Mouse (Mus musculus) ES-E14 (cell line): Measurements from ENCODE around the gene Itih5. TPM values are rescaled to one million over a fixed set of nuclear protein-coding genes. Genes with fewer than 3 reads are reported as not detected.

Experiments used
- DNase-seq: peaks from one replicate; pipeline ENCODE4 v3.0.0-alpha.2; 2013; ENCODE audit warnings: low read depth, low spot score
- H3K27ac ChIP-seq: 2 replicates; pipeline ENCODE4 v1.5.1; 2012; ENCODE audit warnings: low read depth, mild to moderate bottlenecking, low read length, moderate library complexity, mixed read lengths; ENCODE audit not compliant: poor library complexity, insufficient read depth, severe bottlenecking
- H3K36me3 ChIP-seq: 2 replicates; pipeline ENCODE4 v1.6.1; 2012; ENCODE audit warnings: mild to moderate bottlenecking, low read length, moderate library complexity, mixed read lengths; ENCODE audit not compliant: control insufficient read depth, poor library complexity, insufficient read depth, severe bottlenecking
- H3K4me1 ChIP-seq, 2 experiments: fragments of 150-350 bp in 1 of 2; sonication (generic) in 1 of 2; 2 replicates each; pipeline ENCODE4 v1.6.1; 2012; ENCODE audit warnings: low read length in 2 of 2, mild to moderate bottlenecking in 1 of 2, mixed read lengths in 1 of 2; ENCODE audit not compliant: control insufficient read depth in 2 of 2, insufficient read depth in 2 of 2, poor library complexity in 1 of 2
- H3K4me3 ChIP-seq, 2 experiments: fragments of 150-350 bp in 1 of 2; sonication (generic) in 1 of 2; 2 replicates each; pipeline ENCODE4 v1.5.1; 2012; ENCODE audit warnings: low read length in 2 of 2, low read depth in 1 of 2, mild to moderate bottlenecking in 1 of 2, mixed read lengths in 1 of 2; ENCODE audit not compliant: insufficient read depth in 1 of 2, poor library complexity in 1 of 2, severe bottlenecking in 1 of 2
- H3K9ac ChIP-seq: 2 replicates; pipeline ENCODE4 v1.6.1; 2012; ENCODE audit warnings: low read depth, mild to moderate bottlenecking, low read length, mixed read lengths; ENCODE audit not compliant: poor library complexity, insufficient read depth, severe bottlenecking
- H3K9me3 ChIP-seq: fragments of 150-350 bp; sonication (generic); 2 replicates; pipeline ENCODE4 v1.6.1; 2012; ENCODE audit warnings: low read depth, mild to moderate bottlenecking, low read length; ENCODE audit not compliant: control insufficient read depth, insufficient read depth
- CHD2 ChIP-seq: IDR thresholded peaks from 2 replicates; pipeline ENCODE4 v1.6.1; 2014; ENCODE audit warnings: mild to moderate bottlenecking, low read depth, low read length, inconsistent platforms
- HCFC1 ChIP-seq: IDR thresholded peaks from 2 replicates; pipeline ENCODE4 v1.6.1; 2012; ENCODE audit warnings: low read length, inconsistent platforms, borderline replicate concordance; ENCODE audit not compliant: insufficient read depth
- MAFK ChIP-seq: IDR thresholded peaks from 2 replicates; pipeline ENCODE4 v1.6.1; 2014; ENCODE audit warnings: mild to moderate bottlenecking, low read depth, low read length, inconsistent platforms; ENCODE audit not compliant: insufficient read depth
- ZC3H11A ChIP-seq: IDR thresholded peaks from 2 replicates; pipeline ENCODE4 v1.6.1; 2012; ENCODE audit warnings: low read depth, mild to moderate bottlenecking, inconsistent platforms, low read length, borderline replicate concordance
- ZNF384 ChIP-seq: IDR thresholded peaks from 2 replicates; pipeline ENCODE4 v1.6.1; 2012; ENCODE audit warnings: low read depth, low read length, inconsistent platforms
- in situ Hi-C, 2 experiments: fragments of 600-800 bp; cut with MboI; formaldehyde crosslinking; loops; one replicate each; pipeline ENCODE4 v1.15.1; 2025; ENCODE audit warnings: low sequenced_read_pairs in 2 of 2, inconsistent platforms in 1 of 2; ENCODE audit not compliant: unreplicated experiment in 2 of 2
- total RNA-seq: library from RNA; depleted of rRNA; stranded (reverse); fragments of 300-350 nt; gene quantifications from 2 replicates; pipeline ENCODE4 v1.2.3, GENCODE M21; 2012

Gene Itih5
- total RNA-seq, 1 experiment: 0.76 TPM

DNA sequence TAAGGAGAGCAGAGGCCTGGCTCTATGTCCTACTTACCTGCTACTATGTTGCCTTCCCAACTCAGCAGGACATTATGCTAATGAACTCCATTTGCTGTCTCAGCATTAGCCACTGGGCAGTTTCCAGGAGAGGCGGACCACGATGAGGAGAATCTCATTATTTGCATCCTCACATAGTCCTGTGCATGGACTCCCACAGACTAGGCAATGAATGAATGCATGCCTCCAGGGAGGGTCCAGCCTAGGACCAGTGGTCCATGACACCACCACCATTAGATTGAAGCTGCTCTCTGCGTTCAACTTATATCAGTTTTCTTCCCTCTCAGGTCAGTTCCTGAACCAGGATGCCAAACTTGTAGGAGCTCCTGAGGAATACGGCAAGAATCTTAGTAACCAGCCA is 97.6 kb downstream of the Itih5 start:
- no peaks in the 10 kb centered on the region for H3K36me3 ChIP-seq
- H3K9me3 ChIP-seq: no peaks in the 10 kb centered on the region
- H3K27ac ChIP-seq: no peak overlapping the region
- in situ Hi-C loops: no loop called here
- no peak overlapping the region for H3K9ac ChIP-seq
- H3K4me3 ChIP-seq: no peak overlapping the region
- H3K4me1 ChIP-seq: peaks cover 0 to 9% of the 10 kb centered on the region in 2 experiments; a peak in 2 of 4 replicates
- TF ChIP-seq MAFK (0 out of 2 replicates have a peak, but pooled peaks have one; percentile 48), CHD2 (no peak)
- DNase-seq: no peak

DNA sequence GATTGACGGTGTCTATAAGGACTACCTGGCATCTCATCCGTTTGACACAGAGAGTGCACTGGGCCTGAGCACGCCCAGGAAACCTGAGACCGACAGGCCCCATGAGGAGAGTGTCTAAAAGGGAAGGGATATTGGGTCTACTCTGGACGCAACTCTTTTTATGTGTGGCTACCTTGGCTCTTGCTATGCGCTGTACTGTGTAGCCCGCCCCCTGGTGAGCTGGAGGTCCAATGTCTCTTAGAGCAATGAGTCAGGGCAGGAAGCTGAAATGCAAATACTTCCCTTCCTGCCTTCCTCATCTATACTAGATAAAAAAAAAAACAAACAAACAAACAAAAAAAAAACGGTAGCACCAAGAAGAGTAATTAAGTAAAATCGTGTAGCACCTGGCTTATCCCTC is 98.1 kb downstream of the Itih5 start:
- Histone ChIP-seq H3K4me1 (peaks cover 0 to 9% of the 10 kb centered on the region in 2 experiments; a peak in 2 of 4 replicates), H3K9me3 (no peaks in the 10 kb centered on the region), H3K27ac (no peak overlapping the region), H3K4me3 (no peak overlapping the region), H3K36me3 (no peaks in the 10 kb centered on the region), H3K9ac (0 out of 2 replicates have a peak overlapping the region, but pooled peaks have one; percentile 17)
- TF ChIP-seq MAFK (no peak), ZNF384 (no peak), CHD2 (no peak), HCFC1 (no peak), ZC3H11A (no peak)
- in situ Hi-C loops: no loop called here
- no peak for DNase-seq

DNA sequence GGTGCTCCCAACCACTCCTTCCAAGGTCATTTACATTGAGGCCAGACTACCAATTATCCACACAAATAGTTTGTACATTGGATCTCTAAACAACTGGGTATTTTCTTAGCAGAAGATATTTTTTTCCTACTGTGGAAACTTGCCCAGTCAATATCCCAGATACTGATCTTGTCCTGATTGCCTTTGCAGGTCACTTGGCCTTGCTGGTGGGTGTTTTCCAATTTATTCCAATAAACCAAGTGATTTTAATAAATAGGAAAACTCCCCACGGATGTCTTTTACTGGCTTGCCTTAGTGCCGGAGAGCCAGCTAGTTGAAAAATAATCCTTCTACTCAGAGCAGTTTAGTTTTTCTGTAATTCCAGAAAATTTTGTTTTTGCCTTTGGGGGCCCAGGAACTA is 98.6 kb downstream of the Itih5 start:
- no peaks in the 10 kb centered on the region for H3K36me3 ChIP-seq
- H3K9ac ChIP-seq: no peak overlapping the region
- no peak overlapping the region for H3K4me3 ChIP-seq
- no peak for DNase-seq
- peaks cover 0 to 9% of the 10 kb centered on the region in 2 experiments; a peak in 2 of 4 replicates for H3K4me1 ChIP-seq
- in situ Hi-C loops: no loop called here
- TF ChIP-seq MAFK (no peak), CHD2 (no peak), ZNF384 (no peak), ZC3H11A (no peak), HCFC1 (no peak)
- H3K27ac ChIP-seq: no peak overlapping the region
- H3K9me3 ChIP-seq: no peaks in the 10 kb centered on the region

- no peak overlapping the region for H3K27ac ChIP-seq
- no peak for TF ChIP-seq HCFC1
- no peak for TF ChIP-seq ZNF384
- no peak for TF ChIP-seq CHD2
- TF ChIP-seq ZC3H11A: no peak
- no peak for TF ChIP-seq MAFK
- no peaks in the 10 kb centered on the region for H3K36me3 ChIP-seq
- H3K4me1 ChIP-seq: peaks cover 0 to 9% of the 10 kb centered on the region in 2 experiments; a peak in 2 of 4 replicates
- no peak overlapping the region for H3K4me3 ChIP-seq
- no peak overlapping the region for H3K9ac ChIP-seq
- H3K9me3 ChIP-seq: no peaks in the 10 kb centered on the region
- no peak for DNase-seq
- in situ Hi-C loops: no loop called here
Observed at GRCm38 (mm10) chr2:10253351-10253750, 100.0 kb downstream of the Itih5 start.

DNA sequence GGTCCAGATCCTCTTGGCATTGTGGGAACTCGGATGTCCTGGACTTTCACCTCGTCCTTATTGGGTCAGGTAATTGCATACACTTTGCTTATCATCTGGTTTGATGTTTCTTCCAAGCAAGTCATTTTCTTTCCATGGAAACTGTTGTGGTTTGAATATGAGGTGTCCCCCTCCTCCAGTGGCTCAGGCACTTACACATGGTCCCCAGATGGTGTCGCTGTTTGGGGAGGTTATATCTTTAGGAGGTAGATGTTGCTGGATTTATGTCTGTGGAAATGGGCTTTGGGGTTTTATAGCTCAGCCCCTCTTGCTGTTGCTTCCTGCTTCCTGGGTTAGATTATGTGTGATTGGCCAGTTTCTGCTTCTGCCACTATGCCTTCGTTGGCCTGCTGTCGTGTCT is 103.6 kb downstream of the Itih5 start:
- Histone ChIP-seq H3K36me3 (no peaks in the 10 kb centered on the region), H3K9me3 (no peaks in the 10 kb centered on the region), H3K9ac (no peak overlapping the region), H3K4me3 (no peak overlapping the region), H3K27ac (no peak overlapping the region), H3K4me1 (peaks cover 0 to under 1% of the 10 kb centered on the region in 2 experiments; a peak in 2 of 4 replicates)
- DNase-seq: no peak
- TF ChIP-seq CHD2: no peak
- no peak for TF ChIP-seq MAFK
- no peak for TF ChIP-seq ZNF384
- TF ChIP-seq ZC3H11A: no peak
- TF ChIP-seq HCFC1: no peak
- in situ Hi-C loops: no loop called here
